Mouse (Mus musculus) midbrain, embryonic 12.5 days (tissue): ENCODE results near the gene Tbl1xr1. TPM values are rescaled to one million over a fixed set of nuclear protein-coding genes. Genes with fewer than 3 reads are reported as not detected.

ENCODE experiments used
- ATAC-seq: fragments of 200-750 bp; cut with Nextera tagmentation; 2 replicates; pipeline ENCODE4 v1.8.0; 2017; ENCODE audit warnings: low read depth, moderate TSS enrichment, moderate library complexity; ENCODE audit not compliant: low FRiP score
- H3K27ac ChIP-seq: fragments of 300-500 bp; sonication (generic); replicated peaks from 2 replicates; pipeline ENCODE4 v1.5.1; 2016; ENCODE audit warnings: mild to moderate bottlenecking
- H3K27me3 ChIP-seq: fragments of 300-500 bp; sonication (generic); 2 replicates; pipeline ENCODE4 v1.6.1; 2016; ENCODE audit warnings: mild to moderate bottlenecking
- H3K36me3 ChIP-seq: fragments of 300-500 bp; sonication (generic); 2 replicates; pipeline ENCODE4 v1.6.1; 2016
- H3K4me1 ChIP-seq: fragments of 300-500 bp; sonication (generic); 2 replicates; pipeline ENCODE4 v1.6.1; 2016
- H3K4me2 ChIP-seq: fragments of 300-500 bp; sonication (generic); replicated peaks from 2 replicates; pipeline ENCODE4 v1.6.1; 2016; ENCODE audit warnings: mild to moderate bottlenecking, moderate library complexity
- H3K4me3 ChIP-seq: fragments of 300-500 bp; sonication (generic); 2 replicates; pipeline ENCODE4 v1.5.1; 2016; ENCODE audit warnings: mild to moderate bottlenecking
- H3K9ac ChIP-seq: fragments of 300-500 bp; sonication (generic); replicated peaks from 2 replicates; pipeline ENCODE4 v1.6.1; 2016; ENCODE audit warnings: mild to moderate bottlenecking, moderate library complexity
- H3K9me3 ChIP-seq: fragments of 300-500 bp; sonication (generic); 2 replicates; pipeline ENCODE4 v1.6.1; 2016; ENCODE audit warnings: mild to moderate bottlenecking
- WGBS: fragments of 180-500 bp; shearing (Covaris S2); methylation state at CpG from one replicate; pipeline ENCODE4 v1.1.7; 2016; 5-methylcytosine and 5-hydroxymethylcytosine counted together
- polyA plus RNA-seq: library from polyadenylated mRNA; unstranded; fragments of >200 nt; fragmentation: Nextera tagmentation; extraction: Ambion mirVana; gene quantifications from 2 replicates; pipeline ENCODE4 v1.2.1, GENCODE M21; 2016

Gene Tbl1xr1
- polyA plus RNA-seq, 1 experiment from 2014 or later: 35.2 TPM

DNA sequence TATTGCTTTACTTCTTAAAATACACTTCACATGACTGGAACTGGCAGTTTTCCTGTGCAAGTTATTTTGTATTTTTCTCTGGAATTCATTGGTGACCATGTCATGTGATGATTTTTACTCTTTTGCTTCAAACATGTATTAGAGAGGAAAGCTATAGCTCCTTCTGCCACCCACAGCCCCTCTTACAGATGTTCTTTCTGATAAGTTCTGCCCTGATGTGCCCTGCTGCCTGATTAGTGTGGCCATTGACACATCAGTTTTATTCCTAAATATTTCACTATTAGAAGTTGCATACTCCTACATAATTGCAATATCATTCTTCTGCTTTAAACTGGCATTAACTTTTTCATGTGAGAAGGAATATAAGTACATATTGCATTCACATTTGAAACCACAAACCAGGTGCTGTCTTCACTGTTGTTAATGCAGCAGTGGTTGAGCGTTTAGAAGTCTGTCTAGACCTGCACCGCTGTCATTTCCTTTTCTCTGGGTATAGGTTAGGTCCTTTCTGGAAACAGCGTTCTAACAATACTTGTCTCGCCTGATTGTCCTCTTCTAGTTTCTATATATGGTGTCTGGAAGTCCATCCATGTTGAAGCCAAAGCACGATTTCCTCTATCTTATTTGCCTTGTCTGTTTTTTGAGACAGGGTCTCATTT lies 74.5 kb downstream of the Tbl1xr1 start:
- Histone ChIP-seq H3K9ac (no peak overlapping the region), H3K27me3 (no peaks in the 10 kb centered on the region), H3K36me3 (0 out of 2 replicates have a peak, but pooled peaks cover 4% of the 10 kb centered on the region), H3K4me3 (no peak overlapping the region), H3K9me3 (no peaks in the 10 kb centered on the region), H3K4me1 (no peaks in the 10 kb centered on the region), H3K27ac (no peak overlapping the region), H3K4me2 (no peak overlapping the region)
- whole genome bisulfite sequencing: 94% methylated on average over 5 of the region's 5 CpGs
- no peak for ATAC-seq

DNA sequence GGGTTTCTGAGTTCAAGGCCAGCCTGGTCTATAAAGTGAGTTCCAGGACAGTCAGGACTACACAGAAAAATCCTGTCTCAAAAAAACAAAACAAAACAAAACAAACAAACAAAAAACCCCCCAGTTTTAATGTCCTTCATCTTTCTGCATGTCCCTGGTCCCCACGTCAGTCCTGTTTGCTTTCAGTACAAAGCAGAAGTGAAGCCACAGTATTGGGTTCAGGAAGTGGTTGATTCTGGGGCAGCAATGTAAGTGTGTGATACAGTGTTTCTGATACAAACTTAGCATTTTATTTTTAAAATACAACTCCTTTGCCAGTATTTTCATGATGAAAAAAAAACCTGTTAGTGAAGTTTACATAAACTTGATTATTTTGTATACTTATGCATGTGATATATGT lies 76.3 kb downstream of the Tbl1xr1 start:
- 91% methylated on average over 1 of the region's 1 CpGs for WGBS
- Histone ChIP-seq H3K27me3 (no peaks in the 10 kb centered on the region), H3K9ac (no peak overlapping the region), H3K4me3 (no peak overlapping the region), H3K27ac (no peak overlapping the region), H3K9me3 (peaks cover 8% of the 10 kb centered on the region; the same call in 1 of the 2 replicates), H3K36me3 (0 out of 2 replicates have a peak, but pooled peaks cover 4% of the 10 kb centered on the region), H3K4me1 (no peaks in the 10 kb centered on the region), H3K4me2 (no peak overlapping the region)
- no peak for ATAC-seq

DNA sequence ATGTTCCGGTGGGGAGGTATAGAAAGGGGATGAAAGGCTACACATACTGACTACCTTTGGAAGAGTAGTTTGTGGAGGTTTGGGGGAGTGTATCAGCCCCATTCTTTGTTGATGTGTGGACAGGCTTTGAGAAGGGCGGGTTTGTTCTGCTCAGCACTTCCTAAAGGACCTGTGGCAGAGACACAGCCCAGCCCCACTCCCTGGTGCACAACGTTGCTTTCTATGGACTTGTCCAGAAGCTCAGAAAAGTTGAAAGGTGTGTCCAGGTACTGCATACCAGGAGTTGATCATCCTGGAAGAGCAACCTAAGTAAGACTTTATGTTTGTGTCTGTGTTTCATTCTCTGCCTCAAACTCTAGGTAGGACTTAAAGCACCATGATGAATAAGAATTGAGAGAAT lies 78.1 kb downstream of the Tbl1xr1 start:
- H3K4me1 ChIP-seq: no peaks in the 10 kb centered on the region
- H3K36me3 ChIP-seq: 0 out of 2 replicates have a peak, but pooled peaks cover 4% of the 10 kb centered on the region
- ATAC-seq: no peak
- H3K4me2 ChIP-seq: no peak overlapping the region
- no peak overlapping the region for H3K4me3 ChIP-seq
- H3K9me3 ChIP-seq: peaks cover 11% of the 10 kb centered on the region; the same call in 1 of the 2 replicates
- no peak overlapping the region for H3K9ac ChIP-seq
- no peak overlapping the region for H3K27ac ChIP-seq
- no peaks in the 10 kb centered on the region for H3K27me3 ChIP-seq
- WGBS: 88% methylated on average over 3 of the region's 3 CpGs

DNA sequence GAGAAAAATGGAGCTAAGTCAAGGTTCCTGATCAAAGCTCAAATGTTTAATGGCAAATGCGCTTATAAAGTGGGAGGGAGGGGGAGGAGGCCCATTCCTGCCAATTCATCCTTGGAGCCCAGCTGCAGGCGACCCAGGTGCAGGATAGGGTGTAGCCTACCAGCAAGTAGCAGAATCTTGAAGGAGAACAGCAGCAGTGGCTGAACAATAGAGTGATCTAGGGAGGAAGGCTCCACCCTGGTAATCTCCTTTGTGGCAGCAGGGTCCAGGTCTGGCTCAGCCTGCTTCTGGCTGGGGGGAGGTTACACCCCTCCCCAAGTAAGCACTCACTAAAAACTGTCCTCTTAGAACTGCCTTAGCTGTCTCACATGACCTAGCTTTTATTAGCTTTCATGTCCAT lies 79.9 kb downstream of the Tbl1xr1 start:
- Histone ChIP-seq H3K27ac (no peak overlapping the region), H3K36me3 (0 out of 2 replicates have a peak, but pooled peaks cover 1% of the 10 kb centered on the region), H3K9me3 (peaks cover 19% of the 10 kb centered on the region; the same call in 1 of the 2 replicates), H3K4me1 (no peaks in the 10 kb centered on the region), H3K9ac (no peak overlapping the region), H3K4me3 (no peak overlapping the region), H3K27me3 (no peaks in the 10 kb centered on the region), H3K4me2 (no peak overlapping the region)
- WGBS: 44% methylated on average over 2 of the region's 2 CpGs
- ATAC-seq: no peak

DNA sequence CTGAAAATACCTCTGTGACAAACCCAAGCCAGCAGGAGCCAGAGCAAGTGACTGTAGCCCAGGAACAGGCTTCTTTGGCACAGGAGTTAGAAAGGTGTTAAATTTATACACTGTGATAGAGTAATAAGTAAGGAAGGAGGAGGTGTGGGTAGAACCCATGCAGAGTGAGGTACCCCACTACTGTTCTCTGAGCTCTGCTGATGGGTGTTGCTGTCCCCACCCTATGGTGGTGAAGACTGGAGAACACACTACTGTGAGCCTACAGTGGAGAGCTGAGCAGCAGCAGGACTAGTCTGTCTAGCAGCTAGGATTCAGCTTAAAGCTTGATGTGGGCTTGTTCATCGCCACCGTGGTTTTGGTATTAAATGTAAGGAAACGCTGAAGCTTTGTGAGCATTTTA lies 86.5 kb downstream of the Tbl1xr1 start:
- Histone ChIP-seq H3K27ac (no peak overlapping the region), H3K36me3 (no peaks in the 10 kb centered on the region), H3K9ac (no peak overlapping the region), H3K4me1 (no peaks in the 10 kb centered on the region), H3K9me3 (0 out of 2 replicates have a peak, but pooled peaks cover 11% of the 10 kb centered on the region), H3K27me3 (no peaks in the 10 kb centered on the region), H3K4me2 (no peak overlapping the region), H3K4me3 (no peak overlapping the region)
- WGBS: 95% methylated on average over 3 of the region's 3 CpGs
- no peak for ATAC-seq

DNA sequence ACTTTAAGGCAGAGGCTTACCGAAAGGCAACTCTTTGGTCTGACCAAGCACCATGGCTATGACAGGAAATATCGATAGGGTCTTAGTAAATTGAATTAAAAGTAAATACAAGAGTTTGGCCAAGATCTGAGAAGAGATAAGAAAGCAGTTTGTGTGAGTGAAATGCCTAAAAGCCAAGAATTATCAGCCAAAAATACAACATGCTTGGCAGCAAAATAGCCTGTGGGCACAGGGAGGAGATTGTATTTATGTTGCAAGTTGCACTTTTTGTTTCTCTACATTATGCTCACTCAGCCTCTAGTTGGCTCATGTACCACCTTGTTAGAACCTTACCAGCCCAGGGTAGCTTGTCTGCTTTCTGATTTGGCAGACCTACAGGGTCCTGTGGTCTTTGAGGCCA lies 91.4 kb downstream of the Tbl1xr1 start:
- Histone ChIP-seq H3K4me2 (no peak overlapping the region), H3K27ac (no peak overlapping the region), H3K4me3 (no peak overlapping the region), H3K9me3 (no peaks in the 10 kb centered on the region), H3K4me1 (peaks cover 6% of the 10 kb centered on the region; the same call in 1 of the 2 replicates), H3K36me3 (no peaks in the 10 kb centered on the region), H3K9ac (no peak overlapping the region), H3K27me3 (no peaks in the 10 kb centered on the region)
- 98% methylated on average over 2 of the region's 2 CpGs for WGBS
- ATAC-seq: no peak

DNA sequence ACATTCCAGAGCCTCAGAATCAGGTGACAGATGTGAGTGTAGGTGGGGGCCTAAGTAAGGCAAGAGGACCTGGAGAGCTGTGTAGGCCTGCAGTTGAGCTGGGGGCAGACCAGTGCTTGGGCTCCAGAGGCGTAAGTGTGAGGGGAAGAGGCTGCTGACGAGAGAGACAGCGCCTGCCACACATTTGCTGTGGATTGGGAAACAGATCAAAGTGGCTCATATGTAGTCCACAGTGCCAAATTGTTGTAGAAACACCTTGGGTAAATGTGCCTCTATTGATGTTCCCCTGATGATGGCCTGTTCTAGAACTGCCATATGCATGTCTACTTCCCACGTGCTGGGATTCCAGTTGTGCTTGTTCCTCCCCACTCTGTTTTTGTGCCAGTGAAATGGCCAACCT lies 92.0 kb downstream of the Tbl1xr1 start:
- Histone ChIP-seq H3K4me3 (no peak overlapping the region), H3K36me3 (no peaks in the 10 kb centered on the region), H3K9me3 (no peaks in the 10 kb centered on the region), H3K4me1 (peaks cover 6% of the 10 kb centered on the region; the same call in 1 of the 2 replicates), H3K27me3 (no peaks in the 10 kb centered on the region), H3K9ac (no peak overlapping the region), H3K27ac (no peak overlapping the region), H3K4me2 (no peak overlapping the region)
- 96% methylated on average over 4 of the region's 4 CpGs for WGBS
- ATAC-seq: no peak

DNA sequence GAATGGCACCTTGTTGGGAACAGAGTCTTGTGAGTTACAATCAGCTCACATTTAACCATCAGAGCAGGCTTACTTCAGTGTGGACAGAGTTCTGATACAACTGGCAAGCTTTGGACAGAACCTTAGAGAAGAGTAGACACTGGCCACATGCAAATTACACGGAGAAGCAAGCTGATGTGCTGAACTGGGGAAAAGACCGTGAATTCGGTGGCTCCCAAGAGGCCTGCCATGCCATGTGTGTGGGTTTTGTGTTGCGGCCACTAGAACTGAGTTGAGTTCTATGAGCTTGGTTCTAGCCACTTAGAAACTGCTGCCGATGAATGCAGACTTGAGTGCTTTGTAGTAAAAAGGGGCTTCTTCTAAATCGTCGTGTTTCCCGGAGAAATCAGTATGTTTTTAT lies 95.1 kb downstream of the Tbl1xr1 start:
- H3K9ac ChIP-seq: no peak overlapping the region
- H3K4me2 ChIP-seq: no peak overlapping the region
- no peak overlapping the region for H3K27ac ChIP-seq
- no peak for ATAC-seq
- 91% methylated on average over 8 of the region's 8 CpGs for WGBS
- H3K36me3 ChIP-seq: no peaks in the 10 kb centered on the region
- no peak overlapping the region for H3K4me3 ChIP-seq
- H3K9me3 ChIP-seq: no peaks in the 10 kb centered on the region
- H3K4me1 ChIP-seq: peaks cover 6% of the 10 kb centered on the region; the same call in 1 of the 2 replicates
- H3K27me3 ChIP-seq: no peaks in the 10 kb centered on the region

DNA sequence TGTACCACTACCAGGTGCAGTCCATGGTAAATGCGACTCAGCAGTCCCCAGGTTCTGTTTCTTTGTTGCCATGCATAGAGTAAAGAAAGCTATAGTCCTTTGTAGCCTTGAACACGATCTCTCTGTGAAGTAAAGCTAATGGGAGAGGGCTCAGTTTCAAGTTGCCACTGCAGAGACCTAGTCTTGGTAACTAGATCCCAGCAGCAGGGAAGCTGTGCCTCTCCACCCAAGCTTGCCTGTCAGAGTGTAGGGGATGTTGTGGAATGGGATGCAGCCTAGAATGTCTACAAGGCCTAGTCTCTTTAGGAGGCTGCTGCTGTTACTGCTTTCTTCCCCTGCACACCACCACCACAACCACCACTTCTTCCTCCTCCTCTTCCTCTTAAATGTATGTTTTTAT lies 96.0 kb downstream of the Tbl1xr1 start:
- no peaks in the 10 kb centered on the region for H3K9me3 ChIP-seq
- no peak overlapping the region for H3K27ac ChIP-seq
- peaks cover 6% of the 10 kb centered on the region; the same call in 1 of the 2 replicates for H3K4me1 ChIP-seq
- no peak overlapping the region for H3K9ac ChIP-seq
- no peak for ATAC-seq
- H3K4me3 ChIP-seq: no peak overlapping the region
- H3K27me3 ChIP-seq: no peaks in the 10 kb centered on the region
- H3K36me3 ChIP-seq: no peaks in the 10 kb centered on the region
- WGBS: 67% methylated on average over 2 of the region's 2 CpGs
- H3K4me2 ChIP-seq: no peak overlapping the region

DNA sequence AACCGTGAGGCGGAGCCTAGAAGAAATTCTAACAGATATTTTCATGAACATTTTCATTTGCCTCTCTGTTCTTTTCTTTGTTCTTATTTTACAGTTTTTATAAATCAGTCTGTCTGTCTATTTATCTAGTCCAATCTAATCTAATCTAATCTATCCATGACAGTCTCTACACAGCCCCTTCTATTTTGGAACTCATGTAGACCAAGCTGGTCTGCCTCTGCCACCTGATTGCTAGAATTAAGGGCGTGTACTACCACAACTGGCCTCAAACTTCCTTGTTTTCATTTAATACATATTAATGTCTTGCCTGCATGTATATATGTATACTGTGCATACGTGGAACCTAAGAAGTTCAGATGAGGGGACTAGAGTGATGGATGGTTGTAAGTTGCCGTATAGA lies 96.7 kb downstream of the Tbl1xr1 start:
- no peaks in the 10 kb centered on the region for H3K9me3 ChIP-seq
- H3K4me1 ChIP-seq: peaks cover 6% of the 10 kb centered on the region; the same call in 1 of the 2 replicates
- H3K27me3 ChIP-seq: no peaks in the 10 kb centered on the region
- 92% methylated on average over 5 of the region's 5 CpGs for WGBS
- no peak overlapping the region for H3K27ac ChIP-seq
- no peak overlapping the region for H3K4me3 ChIP-seq
- H3K9ac ChIP-seq: no peak overlapping the region
- ATAC-seq: no peak
- no peak overlapping the region for H3K4me2 ChIP-seq
- H3K36me3 ChIP-seq: no peaks in the 10 kb centered on the region

- H3K4me3 ChIP-seq: no peak overlapping the region
- no peak overlapping the region for H3K9ac ChIP-seq
- ATAC-seq: no peak
- H3K9me3 ChIP-seq: no peaks in the 10 kb centered on the region
- H3K27ac ChIP-seq: no peak overlapping the region
- peaks cover 6% of the 10 kb centered on the region; the same call in 1 of the 2 replicates for H3K4me1 ChIP-seq
- H3K4me2 ChIP-seq: no peak overlapping the region
- no peaks in the 10 kb centered on the region for H3K27me3 ChIP-seq
- no peaks in the 10 kb centered on the region for H3K36me3 ChIP-seq
- WGBS: 74% methylated on average over 4 of the region's 4 CpGs
These were observed 97.8 kb downstream of the Tbl1xr1 start for GRCm38 (mm10) chr3:22174232-22174631.

DNA sequence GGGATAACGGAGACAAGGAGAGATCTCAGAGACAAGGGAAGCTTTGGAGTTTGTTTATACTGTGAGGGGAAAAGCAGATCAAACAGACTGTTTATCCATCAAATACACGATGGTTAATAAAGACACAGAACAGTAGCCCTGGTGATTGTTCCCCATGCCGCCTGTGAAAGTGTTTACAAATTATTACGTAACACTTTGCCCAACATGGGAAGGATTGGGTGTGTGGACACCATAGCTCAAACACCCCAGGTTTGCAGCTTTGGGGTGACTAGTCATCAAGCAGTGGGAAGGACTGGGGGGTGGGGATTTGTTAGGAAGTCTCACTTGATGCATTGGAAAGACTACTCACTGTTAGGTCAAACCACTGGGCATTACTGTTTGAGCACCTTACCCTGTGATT lies 103.6 kb downstream of the Tbl1xr1 start:
- WGBS: 81% methylated on average over 4 of the region's 4 CpGs

DNA sequence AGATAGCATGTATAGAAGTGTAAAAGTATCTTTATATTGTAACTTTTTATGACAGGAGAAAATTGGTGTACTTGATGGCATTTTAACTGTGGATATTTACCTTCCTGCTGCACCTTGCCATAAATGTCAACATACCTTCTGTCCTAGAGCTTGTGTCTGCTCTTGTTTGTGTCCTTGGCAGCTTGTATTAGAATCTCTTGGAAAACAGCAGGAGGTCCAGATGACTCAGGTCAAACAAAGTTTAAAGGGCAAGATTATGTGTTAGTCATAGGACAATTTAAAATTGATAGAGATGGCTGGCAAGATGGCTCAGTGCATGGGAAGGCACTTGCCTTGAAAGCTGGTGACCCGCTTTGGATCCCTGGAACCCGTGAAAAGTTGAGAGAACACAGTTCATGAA lies 104.6 kb downstream of the Tbl1xr1 start:
- H3K4me3 ChIP-seq: no peak overlapping the region
- H3K9me3 ChIP-seq: no peaks in the 10 kb centered on the region
- no peaks in the 10 kb centered on the region for H3K4me1 ChIP-seq
- no peaks in the 10 kb centered on the region for H3K27me3 ChIP-seq
- 100% methylated on average over 2 of the region's 2 CpGs for WGBS
- no peak for ATAC-seq
- H3K27ac ChIP-seq: no peak overlapping the region
- no peak overlapping the region for H3K4me2 ChIP-seq
- H3K9ac ChIP-seq: no peak overlapping the region
- no peaks in the 10 kb centered on the region for H3K36me3 ChIP-seq

More for the DNA sequence above, 103.6 kb downstream of the Tbl1xr1 start:
- H3K36me3 ChIP-seq: no peaks in the 10 kb centered on the region
- no peak overlapping the region for H3K4me3 ChIP-seq
- no peak overlapping the region for H3K4me2 ChIP-seq
- no peak overlapping the region for H3K9ac ChIP-seq
- no peaks in the 10 kb centered on the region for H3K4me1 ChIP-seq
- no peaks in the 10 kb centered on the region for H3K27me3 ChIP-seq
- H3K9me3 ChIP-seq: no peaks in the 10 kb centered on the region
- no peak for ATAC-seq
- no peak overlapping the region for H3K27ac ChIP-seq
